Mouse (Mus musculus) adrenal gland, postnatal 4 days (tissue): Measurements from ENCODE around the gene Il34. TPM values are rescaled to one million over a fixed set of nuclear protein-coding genes. Genes with fewer than 3 reads are reported as not detected.
A peak's percentile ranks its signal among the peaks of the same experiment; 100 is the strongest.

Experiments used
- DNase-seq, 2 experiments: peaks; one replicate each; pipeline ENCODE4 v3.0.0; 2021 to 2022; ENCODE audit warnings: low spot score in 2 of 2, mixed read lengths in 2 of 2
- long read RNA-seq, 2 experiments: library from polyadenylated mRNA; stranded (forward); transcript quantifications; one replicate each; pipeline ENCODE4 v2.0.0; 2021
- total RNA-seq, 2 experiments: library from RNA; stranded (reverse); gene quantifications; 2 replicates each; pipeline ENCODE4 v1.2.3; 2021

Gene Il34
- total RNA-seq: 1 to 10 TPM; 5.6 to 9.2 TPM
- long read RNA-seq, experiment 1, partial matches to known transcripts: 3 of 7 reads
- long read RNA-seq, experiment 1, other reads (novel, unspliced or antisense): 3 of 7 reads
- long read RNA-seq, experiment 2, partial matches to known transcripts: 1 of 4 reads
- long read RNA-seq, experiment 2, other reads (novel, unspliced or antisense): 1 of 4 reads

DNA sequence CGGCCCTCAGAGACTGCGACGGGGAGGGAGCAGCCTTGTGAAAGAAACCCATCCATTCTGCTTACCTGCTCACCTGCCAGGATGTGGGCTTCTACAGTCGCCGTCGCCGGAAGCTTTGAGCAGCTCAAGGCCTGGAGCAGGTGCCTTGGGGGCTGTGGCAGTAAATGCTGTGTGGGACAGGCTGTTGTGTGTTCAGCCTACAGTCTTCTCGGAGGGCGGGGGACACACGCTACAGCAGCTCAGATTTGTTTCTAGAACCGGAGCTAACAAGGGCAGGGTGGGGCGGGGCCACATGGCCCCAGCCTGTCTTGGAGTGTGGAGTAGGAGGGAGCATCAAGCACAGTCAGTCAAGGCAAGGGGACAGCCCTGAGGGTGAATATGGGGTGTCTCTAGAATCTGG is at the start of gene Il34:
Gene Il34 (minus strand): TSS at position 256 of the 400 bp plus-strand sequence.
- DNase-seq: no peak

DNA sequence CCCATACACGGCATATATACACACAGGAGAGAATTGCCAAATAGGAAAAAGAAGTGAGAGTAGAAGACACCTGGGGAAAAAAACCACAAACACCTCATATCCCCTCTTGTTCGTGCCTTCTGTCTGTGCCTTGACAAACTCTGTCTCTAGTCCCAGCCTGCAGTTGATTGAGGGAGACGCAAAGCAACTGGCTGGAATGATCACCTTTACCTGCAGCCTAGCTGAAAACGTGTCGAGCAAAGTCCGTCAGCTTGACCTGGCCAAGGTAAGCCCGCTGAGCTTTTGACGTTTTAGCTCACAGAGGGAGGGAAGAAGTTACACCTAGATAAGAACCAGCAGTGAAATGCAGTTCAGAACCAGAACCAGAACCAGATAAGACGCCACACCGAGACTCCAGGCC is 45.5 kb upstream of the Il34 start:
- no peak for DNase-seq

DNA sequence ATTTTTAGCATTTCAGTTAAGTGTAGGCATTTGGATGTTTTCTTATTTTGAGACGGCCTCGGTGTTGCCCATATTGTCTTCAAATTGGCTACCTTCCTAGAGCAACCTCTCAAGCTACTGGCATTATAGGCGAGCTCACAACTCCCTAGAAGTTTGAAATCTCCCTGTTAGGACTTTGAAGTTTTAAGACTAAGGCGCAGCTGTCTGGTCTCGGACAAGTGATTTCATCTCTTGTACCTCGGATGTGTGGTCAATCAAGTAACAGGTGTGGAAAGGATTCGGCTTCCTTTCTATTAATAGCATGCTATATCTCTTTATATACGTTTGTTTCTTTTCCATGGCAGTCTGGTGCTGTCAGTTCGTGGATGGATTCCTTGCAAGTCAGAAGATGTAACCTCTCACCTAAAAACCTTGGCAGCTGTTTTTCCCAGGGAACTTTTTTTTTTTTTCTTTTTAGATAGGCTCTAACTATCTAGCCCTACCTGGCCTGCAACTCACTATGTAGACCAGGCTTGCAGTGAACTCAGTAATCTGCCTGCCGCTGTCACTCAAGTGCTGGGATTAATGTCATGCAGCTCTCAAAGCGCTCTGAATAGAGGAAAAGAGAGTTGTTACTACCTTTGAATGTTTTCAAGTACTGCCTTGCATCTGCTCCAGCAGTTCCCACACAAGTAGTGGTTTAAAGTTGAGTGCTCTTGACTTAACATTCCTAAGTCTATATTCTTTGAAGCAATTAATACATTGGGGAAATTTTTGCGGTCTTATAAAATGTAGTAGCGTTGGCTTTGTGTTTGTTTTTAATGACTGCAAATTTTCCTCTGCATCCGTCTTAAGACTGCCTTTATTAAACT is 42.1 kb upstream of the Il34 start:
- no peak for DNase-seq

DNA sequence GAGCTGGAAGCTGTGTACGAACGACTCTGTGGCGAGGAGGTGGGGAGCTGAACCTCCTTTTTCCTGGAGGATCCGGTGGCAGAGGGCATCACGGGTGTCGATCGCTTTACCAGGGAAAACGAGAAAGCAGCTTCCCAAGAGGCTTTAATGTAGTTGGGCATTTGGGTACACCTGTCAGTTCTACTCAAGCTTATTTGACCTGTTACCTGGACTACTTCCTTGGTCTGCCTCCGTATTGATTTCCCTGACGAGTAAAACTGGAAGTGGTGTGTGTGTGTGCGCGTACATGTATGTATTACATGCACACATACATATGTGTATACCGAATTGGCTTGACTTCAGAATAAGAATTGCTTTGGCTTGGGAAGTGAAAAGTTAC is 41.4 kb upstream of the Il34 start:
- DNase-seq: no peak

DNA sequence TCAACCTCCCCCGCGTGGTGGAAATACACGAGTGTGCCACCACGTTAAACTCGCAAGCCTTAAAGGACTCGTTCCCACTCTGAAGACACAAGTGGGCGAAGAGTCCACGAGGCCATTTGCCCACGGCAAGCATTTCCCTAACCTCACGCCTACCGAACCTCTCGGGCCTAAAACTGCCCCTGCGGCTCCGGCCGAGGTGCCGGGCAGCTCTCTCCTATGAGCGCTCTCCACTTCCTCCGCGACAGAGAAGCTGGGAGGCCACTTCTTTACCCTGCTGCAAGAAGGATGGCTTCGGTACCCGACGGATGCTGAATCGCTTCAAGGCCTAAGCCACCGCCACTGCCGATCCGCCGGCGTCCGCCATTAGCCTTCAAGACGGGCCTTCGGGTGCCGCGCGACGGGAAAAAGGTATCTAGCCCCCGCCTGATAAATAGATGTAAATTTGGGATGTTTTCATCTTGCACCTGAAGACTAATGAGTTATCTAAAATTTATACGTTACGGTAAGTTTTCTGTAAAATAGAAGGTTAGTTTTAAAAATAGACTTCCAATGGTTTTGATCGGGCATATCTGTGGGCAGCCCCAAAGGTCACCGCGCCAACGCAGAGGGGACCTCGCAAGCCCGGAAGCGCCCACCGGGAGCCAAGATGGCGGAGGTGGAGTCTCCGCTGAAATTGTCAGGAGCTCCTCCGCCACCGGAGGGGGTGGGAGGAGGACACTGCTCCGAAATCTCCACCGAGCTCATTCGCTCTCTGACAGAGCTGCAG is 40.9 kb upstream of the Il34 start, which contains the start of the genes Cog4 and Sf3b3:
Gene Cog4 (plus strand): TSS at position 196 of the 766 bp plus-strand sequence.
Gene Sf3b3 (minus strand): TSS at position 383 of the 766 bp plus-strand sequence.
- DNase-seq: peak; percentile 57 to 67

DNA sequence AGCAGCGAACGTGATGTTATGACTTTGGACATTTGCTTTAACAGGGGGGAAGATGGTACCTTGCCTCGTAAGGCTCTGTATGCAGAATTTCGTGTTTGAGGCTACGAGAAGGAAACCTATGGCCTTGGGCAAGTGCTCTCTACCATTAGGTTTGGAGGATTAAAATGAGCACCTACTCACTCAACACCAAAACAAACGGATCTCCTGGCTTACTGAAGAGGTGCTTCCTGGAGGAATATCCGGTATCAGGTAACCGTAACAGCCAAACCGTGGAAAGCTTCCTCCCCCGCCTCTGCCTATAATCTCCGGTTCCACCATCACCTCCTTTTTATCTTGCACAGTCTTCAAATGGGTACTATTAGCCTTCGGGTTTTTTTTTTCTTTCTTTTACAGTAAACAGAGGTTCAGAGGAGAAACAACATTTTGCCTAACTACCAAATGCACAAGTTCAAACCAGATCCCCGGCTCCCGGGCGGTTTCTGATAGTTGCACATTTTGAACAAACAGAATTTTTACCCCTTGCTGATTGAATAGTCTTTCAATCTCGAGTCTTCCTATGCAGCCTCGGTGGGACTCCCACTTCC is 40.2 kb upstream of the Il34 start:
- DNase-seq: no peak

DNA sequence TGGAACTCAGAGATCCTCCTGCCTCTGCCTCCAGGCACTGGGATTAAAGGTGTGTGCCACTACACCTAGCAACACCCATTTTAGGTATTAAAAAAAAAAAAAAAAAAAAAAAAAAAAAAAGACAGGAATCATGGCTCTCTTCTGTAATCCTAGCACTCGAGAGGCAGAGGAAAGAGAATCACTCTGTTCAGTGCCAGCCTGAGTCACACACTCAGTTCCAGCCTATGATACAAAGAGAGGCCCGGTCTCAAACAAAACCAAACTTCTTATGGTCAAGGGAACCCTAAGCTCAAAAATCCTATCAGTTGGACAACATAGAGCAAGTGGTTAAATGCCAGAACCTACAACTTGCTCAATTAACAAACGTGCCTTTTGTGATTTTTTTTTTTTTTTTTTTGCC is 39.2 kb upstream of the Il34 start:
- DNase-seq: no peak

DNA sequence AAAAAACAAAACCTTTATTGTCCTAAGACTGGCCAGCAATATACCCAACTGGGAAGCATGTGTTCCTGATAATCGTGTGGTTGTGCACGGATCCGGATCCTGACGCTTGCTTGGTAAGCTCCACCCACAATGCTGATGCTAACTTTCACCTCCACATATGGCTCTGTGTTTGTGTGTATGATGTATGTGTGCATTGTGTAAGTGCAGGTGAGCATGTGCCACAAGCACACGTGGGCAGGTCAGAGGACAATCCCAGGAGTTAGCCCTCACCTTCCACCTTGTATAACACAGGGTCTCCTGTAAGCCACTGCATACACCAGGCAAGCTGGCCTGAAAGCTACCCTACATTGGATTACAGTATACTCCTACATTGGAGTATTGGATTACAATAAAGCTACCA is 37.5 kb upstream of the Il34 start:
- DNase-seq: no peak

DNA sequence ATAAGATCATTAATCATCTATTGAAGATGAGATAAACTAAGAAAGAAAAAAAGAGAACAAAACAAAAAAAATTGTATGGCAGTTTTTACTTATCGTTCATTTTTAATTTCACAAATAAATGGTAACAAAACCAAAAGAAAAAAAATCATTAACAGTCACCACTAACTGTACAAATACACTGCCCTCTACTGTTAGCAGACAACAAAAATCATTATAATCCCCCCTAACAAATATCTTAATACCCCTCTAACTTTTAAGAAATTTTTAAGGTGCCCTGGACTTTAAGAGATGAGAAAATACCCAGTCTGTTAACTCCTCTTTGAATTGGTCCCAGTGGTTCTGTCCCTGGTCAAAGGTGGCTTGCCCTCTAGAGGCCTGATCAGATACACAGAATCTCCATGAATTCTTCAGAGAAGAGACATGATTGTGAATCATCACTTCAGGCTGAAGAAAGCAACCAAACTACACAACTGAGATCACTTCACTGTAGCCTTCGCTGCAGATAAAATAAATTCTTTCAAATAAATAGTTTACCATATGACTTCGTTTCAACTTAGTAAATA is 36.4 kb upstream of the Il34 start:
- no peak for DNase-seq

DNA sequence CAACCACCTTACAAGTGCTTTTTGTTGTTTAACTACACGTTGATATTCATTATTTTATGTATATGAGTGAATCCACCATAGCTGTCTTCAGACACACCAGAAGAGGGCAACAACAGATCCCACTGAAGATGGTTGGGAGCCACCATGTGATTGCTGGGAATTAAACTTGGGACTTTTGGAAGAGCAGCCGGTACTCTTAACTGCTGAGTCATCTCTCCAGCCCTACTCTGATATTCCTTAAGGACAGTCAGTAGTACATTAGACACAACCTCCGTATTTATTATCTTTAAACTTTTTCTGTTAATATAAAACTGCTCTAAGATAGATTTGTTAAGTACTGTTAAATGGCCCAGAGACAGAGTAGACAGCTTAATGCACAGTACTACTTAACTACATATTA is 26.2 kb upstream of the Il34 start:
- no peak for DNase-seq

DNA sequence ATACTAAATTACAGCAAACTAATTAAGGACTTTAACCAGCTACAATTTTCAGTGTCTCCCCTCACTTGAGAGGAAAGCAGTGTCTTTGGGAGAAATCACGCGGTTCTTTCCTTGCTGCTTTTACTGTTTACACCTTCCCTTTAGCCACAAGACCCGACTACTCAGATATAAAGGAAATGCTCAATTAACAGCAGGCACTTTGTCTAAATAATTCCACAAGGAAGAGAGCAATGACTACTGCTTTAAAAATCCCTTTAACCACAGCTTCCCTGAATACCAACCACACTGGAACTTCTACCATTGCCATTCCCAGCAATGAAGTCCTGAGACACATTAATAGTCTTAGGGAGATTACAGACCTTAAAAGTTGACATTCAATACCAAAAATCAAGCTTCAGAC is 22.8 kb upstream of the Il34 start:
- no peak for DNase-seq

DNA sequence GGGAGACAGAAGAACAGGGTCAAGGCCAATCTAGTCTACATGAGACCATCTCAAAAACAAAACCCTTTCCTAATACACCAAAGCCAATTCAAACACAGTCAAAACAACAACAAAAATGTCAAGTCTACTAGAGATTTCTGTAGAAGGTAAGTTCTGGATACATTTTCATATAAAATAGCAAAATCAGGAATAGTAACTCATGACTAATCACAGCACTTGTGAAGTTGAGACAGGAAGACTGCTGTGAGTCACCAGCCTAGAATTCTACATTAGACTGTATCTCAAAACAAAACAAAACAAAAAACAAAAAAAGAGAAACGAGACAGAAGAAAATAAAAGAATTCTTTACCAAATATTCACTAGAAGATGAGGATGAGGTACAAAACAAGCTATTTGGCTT is 19.1 kb upstream of the Il34 start:
- no peak for DNase-seq

DNA sequence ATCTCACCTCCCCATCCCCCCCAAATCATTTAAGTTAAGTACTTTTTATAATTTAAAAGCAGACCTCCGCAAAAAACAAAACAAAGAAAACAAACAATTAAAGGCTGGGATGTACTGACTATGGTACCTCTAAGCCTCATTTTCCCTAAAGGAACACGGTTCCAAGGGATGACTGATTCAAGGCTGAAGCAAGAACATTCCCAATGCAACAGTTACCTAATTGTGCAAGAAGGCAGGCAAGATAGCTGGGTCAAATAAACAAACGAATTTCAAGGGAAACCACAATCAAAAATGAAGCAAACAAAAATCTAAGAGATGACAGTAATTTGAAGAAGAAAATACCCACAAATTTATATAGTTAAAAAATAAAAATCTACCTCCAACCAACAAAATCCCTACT is 16.2 kb upstream of the Il34 start:
- no peak for DNase-seq

DNA sequence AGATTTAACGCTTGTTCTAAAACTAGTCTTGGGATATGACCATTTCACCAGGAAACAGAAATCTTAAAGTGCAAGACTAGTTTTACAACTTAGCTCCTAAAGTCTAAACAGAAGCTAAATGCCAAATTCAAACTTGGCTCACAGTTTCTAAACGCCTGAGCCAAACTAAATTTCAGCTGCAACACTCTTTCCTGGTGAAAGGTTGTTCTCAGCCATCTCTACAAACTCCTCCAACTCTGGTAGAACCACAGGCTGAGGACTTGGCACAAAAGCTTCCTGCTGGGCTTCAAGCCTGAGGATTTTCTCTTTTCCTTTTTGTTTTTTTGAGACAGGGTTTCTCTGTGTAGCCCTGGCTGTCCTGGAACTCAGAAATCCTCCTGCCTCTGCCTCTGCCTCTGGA is 14.5 kb upstream of the Il34 start:
- DNase-seq: no peak

DNA sequence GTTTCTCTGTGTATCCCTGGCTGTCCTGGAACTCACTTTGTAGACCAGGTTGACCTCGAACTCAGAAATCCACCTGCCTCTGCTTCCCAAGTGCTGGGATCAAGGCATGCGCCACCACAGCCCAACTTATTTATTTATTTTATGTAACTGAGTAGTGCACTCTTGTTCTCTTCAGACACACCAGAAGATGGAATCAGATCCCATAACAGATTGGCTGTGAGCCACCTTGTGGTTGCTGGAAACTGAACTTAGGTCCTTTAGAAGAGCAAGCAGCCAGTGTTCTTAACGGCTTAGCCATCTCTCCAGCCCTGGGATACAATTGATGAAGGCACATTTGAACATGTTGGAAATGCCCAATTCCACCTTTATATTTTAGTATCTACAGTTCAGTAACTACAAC is 12.9 kb upstream of the Il34 start:
- DNase-seq: no peak

DNA sequence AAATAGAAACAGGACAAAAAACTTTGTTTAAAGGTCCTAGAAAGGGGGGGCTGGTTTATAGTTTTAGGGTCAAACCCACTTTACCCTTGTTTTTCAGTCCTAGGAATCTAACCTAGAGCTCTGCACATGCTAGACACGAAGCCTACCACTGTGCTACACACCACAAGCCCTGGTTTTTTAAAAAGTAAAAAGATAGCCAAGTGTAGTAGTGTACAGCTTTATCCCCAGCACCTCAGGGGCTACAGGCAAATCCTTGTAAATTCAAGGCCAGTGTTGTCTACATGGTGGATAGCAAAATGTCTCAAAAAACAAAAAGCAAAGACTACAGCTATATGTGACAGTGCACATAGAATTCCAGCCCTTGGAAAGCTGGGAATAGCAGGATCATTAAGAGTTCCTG is 11.3 kb upstream of the Il34 start:
- no peak for DNase-seq

DNA sequence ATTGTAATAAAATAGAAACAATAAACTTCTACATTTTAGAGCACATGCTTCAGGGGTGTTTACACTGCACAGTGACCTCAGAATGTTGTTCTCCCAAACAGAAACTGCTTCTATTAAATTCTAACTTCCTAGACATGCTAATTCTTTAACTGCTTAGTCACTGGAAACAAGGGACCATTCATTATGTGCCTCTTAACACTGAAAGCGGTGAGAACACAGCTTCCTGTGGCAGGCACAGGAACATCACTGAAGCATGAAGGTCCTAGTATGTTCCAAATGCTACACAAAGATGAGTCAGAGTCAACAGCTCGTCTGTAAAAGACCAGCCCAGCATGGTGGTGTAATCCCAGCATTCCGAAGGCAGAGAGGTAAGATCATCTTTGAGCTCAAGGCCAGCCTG is 9.6 kb upstream of the Il34 start:
- DNase-seq: no peak

DNA sequence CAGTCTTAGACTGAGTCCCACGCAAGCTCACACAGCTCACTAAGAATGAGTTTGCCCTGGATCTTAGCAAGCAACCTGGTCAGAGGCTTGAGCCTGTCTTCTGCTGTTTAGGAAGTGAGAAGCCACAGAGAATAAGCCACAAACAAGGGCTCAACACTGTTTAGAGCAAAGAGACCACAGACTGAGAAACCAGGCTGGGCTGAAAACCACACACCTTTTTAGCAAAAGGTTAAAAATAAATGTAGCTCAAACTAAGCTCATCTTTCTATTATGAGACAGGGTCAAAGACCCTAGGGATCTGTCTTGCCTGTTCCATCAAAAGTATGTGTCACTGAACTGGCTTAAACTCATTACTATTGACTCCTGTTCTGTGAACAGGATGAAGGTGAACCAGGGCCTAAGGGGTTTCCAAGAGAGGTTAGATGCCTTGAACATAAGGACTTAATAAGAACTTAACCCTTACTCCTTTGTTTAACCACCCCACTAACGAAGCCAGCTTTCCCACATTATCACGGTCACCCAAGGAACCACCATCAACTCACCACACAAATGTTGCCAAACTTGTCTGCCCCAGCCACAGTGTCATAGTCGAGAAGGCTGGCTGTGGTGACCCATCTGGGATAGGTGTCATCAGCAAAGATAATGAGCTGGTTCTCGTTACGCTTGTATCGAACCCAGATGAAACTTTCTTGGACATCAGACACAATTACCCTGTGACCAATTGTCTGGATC is 7.5 kb upstream of the Il34 start:
- no peak for DNase-seq

DNA sequence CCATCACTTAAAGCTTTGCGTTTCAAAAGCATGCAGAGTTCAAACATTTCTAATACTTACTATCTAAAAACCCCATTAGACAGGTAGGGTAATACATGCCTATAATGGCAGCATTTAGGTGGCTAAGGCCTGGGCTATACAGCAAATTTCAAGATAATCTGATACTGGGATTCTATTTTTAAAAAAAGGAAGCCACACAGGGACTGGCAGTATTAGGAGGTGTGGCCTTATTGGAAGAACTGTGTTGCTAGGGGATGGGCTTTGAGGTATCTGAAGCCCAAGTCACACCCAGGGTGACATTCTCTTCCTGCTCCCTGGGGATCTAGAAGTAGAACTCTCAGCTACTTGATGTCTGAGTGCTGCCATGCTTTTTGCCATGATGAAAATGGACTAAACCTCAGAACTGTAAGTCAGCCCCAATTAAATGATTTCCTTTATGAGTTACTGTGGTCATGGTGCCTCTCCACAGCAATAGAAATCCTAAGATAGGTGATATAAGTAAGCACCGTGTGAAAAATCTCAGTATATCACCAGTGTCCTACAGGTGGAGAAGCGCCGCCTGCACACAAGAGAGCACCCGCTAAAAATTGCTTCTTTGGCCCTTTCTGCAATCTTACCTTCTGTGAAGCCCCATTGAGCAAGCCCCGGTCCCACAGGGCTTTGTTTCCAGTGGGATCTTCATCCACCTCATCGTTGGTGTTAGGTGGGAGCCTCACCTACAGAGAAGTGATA is 6.8 kb upstream of the Il34 start:
- no peak for DNase-seq

DNA sequence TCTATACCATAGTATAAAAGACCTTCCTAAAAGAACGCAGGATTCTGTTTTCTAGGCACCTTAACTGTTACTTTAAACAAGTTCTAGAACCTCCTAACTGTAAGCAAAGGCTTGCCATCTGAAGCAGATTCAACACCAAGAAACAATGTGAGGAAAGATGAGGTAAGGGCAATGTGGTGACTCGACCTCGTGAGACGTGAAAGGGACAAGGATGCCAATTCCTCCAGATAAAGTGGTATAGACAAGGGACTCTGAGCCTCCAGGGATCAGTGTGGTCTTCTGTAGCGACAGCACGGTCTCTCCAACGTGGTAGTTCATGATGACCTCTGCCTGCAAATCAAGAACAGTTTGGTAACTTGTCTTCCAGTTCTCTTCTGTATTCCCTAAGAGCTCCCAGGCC is 6.1 kb upstream of the Il34 start:
- no peak for DNase-seq
